Mouse (Mus musculus): Measurements from ENCODE around the gene Lrrc19. TPM values are rescaled to one million over a fixed set of nuclear protein-coding genes. Genes with fewer than 3 reads are reported as not detected.

The Lrrc19 gene
- polyA plus RNA-seq, 1 experiment from 2014 or later = 0.81 TPM

MicroRNA genes within 50 kb of the gene (microRNA counts, 519-probe panel; counts per million panel counts)
- microRNA mmu-miR-872 = 2,881 counts per million, percentile 68 among the panel's probes with 10 or more counts

Small RNA genes lying within 50 kb of the gene (microRNA-seq; reads per million reads assigned to microRNA genes)
- gene Mir872 (ENCODE audit: borderline number of aligned reads) = 2,517 reads per million, percentile 84 among the genes with 10 or more reads in this experiment

Other genes with a start within 250 kb of the Lrrc19 start
- gene Gm10306, start 93.6 kb downstream of the Lrrc19 start, polyA plus RNA-seq (2015; fragmentation: Nextera tagmentation; extraction: Ambion mirVana) = 0.58 TPM in 1 of 2 replicates, not detected in the other
- gene Caap1, start 93.3 kb downstream of the Lrrc19 start, polyA plus RNA-seq (2015; fragmentation: Nextera tagmentation; extraction: Ambion mirVana) = 17.0 and 18.3 TPM in 2 replicates
- gene Plaa, start 46.9 kb downstream of the Lrrc19 start, polyA plus RNA-seq (2015; fragmentation: Nextera tagmentation; extraction: Ambion mirVana) = 55.0 and 59.5 TPM in 2 replicates
- 32.9 and 37.8 TPM in 2 replicates for gene Ift74, start 35.7 kb downstream of the Lrrc19 start, polyA plus RNA-seq (2015; fragmentation: Nextera tagmentation; extraction: Ambion mirVana)
- gene Tek, start 89.1 kb upstream of the Lrrc19 start, polyA plus RNA-seq (2015; fragmentation: Nextera tagmentation; extraction: Ambion mirVana) = 13.1 and 14.8 TPM in 2 replicates

Measured in embryonic facial prominence, embryonic 15.5 days (tissue).